Mouse (Mus musculus) hindbrain, embryonic 11.5 days (tissue): ENCODE data around the gene Cd6. TPM values are rescaled to one million over a fixed set of nuclear protein-coding genes. Genes with fewer than 3 reads are reported as not detected.

Source experiments
- ATAC-seq: fragments of 200-750 bp; cut with Nextera tagmentation; 2 replicates; pipeline ENCODE4 v1.8.0; 2017; ENCODE audit warnings: mild to moderate bottlenecking, moderate TSS enrichment, moderate library complexity; ENCODE audit not compliant: low FRiP score
- DNase-seq: peaks from one replicate; pipeline ENCODE4 v3.0.0-alpha.2; 2015; ENCODE audit warnings: low spot score
- H3K27ac ChIP-seq: fragments of 300-500 bp; sonication (generic); 2 replicates; pipeline ENCODE4 v1.5.1; 2014; ENCODE audit warnings: mild to moderate bottlenecking, low read depth, low read length
- H3K27me3 ChIP-seq: fragments of 300-500 bp; sonication (generic); 2 replicates; pipeline ENCODE4 v1.6.1; 2014; ENCODE audit warnings: mild to moderate bottlenecking, low read length, moderate library complexity, mixed read lengths; ENCODE audit not compliant: control insufficient read depth, insufficient read depth
- H3K36me3 ChIP-seq: fragments of 300-500 bp; sonication (generic); 2 replicates; pipeline ENCODE4 v1.6.1; 2014; ENCODE audit warnings: mild to moderate bottlenecking, low read length, moderate library complexity, mixed read lengths; ENCODE audit not compliant: control insufficient read depth, insufficient read depth
- H3K4me1 ChIP-seq: fragments of 300-500 bp; sonication (generic); replicated peaks from 2 replicates; pipeline ENCODE4 v1.6.1; 2014; ENCODE audit warnings: low read length, mixed read lengths; ENCODE audit not compliant: control insufficient read depth, insufficient read depth
- H3K4me2 ChIP-seq: fragments of 300-500 bp; sonication (generic); replicated peaks from 2 replicates; pipeline ENCODE4 v1.6.1; 2014; ENCODE audit warnings: mild to moderate bottlenecking, low read depth, low read length
- H3K4me3 ChIP-seq: fragments of 300-500 bp; sonication (generic); 2 replicates; pipeline ENCODE4 v1.5.1; 2014; ENCODE audit warnings: low read depth, low read length
- H3K9ac ChIP-seq: fragments of 300-500 bp; sonication (generic); 2 replicates; pipeline ENCODE4 v1.6.1; 2014; ENCODE audit warnings: low read depth, low read length
- H3K9me3 ChIP-seq: fragments of 300-500 bp; sonication (generic); 2 replicates; pipeline ENCODE4 v1.6.1; 2016; ENCODE audit warnings: low read length; ENCODE audit not compliant: control insufficient read depth
- WGBS: fragments of 180-500 bp; shearing (Covaris S2); extraction: QIAGEN DNeasy Blood & Tissue Kit; methylation state at CpG from one replicate; pipeline ENCODE4 v1.1.7; 2014; 5-methylcytosine and 5-hydroxymethylcytosine counted together
- polyA plus RNA-seq: library from polyadenylated mRNA; unstranded; fragments of >200 nt; fragmentation: Nextera tagmentation; extraction: Ambion mirVana; gene quantifications from 2 replicates; pipeline ENCODE4 v1.2.1, GENCODE M21; 2014

Gene Cd6
- polyA plus RNA-seq, 1 experiment from 2014 or later, result not detected

GRCm38 (mm10) chr19:10784061-10784460 lies 45.8 kb downstream of the Cd6 start:
- Histone ChIP-seq H3K36me3 (no peaks in the 10 kb centered on the region), H3K4me2 (no peak overlapping the region), H3K9ac (no peak overlapping the region), H3K27me3 (no peaks in the 10 kb centered on the region), H3K4me1 (0 out of 2 replicates have a peak, but pooled peaks cover 2% of the 10 kb centered on the region), H3K27ac (no peak overlapping the region), H3K4me3 (no peak overlapping the region), H3K9me3 (no peaks in the 10 kb centered on the region)
- ATAC-seq (peak; percentile 59; the same call in 1 of the 2 replicates), DNase-seq (no peak)
- 28% methylated on average over 3 of the region's 3 CpGs for WGBS

GRCm38 (mm10) chr19:10783168-10783567 lies 46.7 kb downstream of the Cd6 start:
- Histone ChIP-seq H3K9ac (no peak overlapping the region), H3K27me3 (no peaks in the 10 kb centered on the region), H3K4me3 (no peak overlapping the region), H3K4me1 (no peaks in the 10 kb centered on the region), H3K27ac (no peak overlapping the region), H3K9me3 (no peaks in the 10 kb centered on the region), H3K36me3 (no peaks in the 10 kb centered on the region), H3K4me2 (no peak overlapping the region)
- ATAC-seq, result no peak
- no peak for DNase-seq
- WGBS, result 90% methylated on average over 4 of the region's 4 CpGs

GRCm38 (mm10) chr19:10781641-10782040 lies 48.2 kb downstream of the Cd6 start:
- 77% methylated on average over 4 of the region's 4 CpGs for WGBS
- H3K4me2 ChIP-seq, result no peak overlapping the region
- no peaks in the 10 kb centered on the region for H3K27me3 ChIP-seq
- no peak overlapping the region for H3K27ac ChIP-seq
- no peak for DNase-seq
- no peak overlapping the region for H3K9ac ChIP-seq
- no peaks in the 10 kb centered on the region for H3K9me3 ChIP-seq
- ATAC-seq, result no peak
- H3K4me3 ChIP-seq, result no peak overlapping the region
- H3K4me1 ChIP-seq, result no peaks in the 10 kb centered on the region
- no peaks in the 10 kb centered on the region for H3K36me3 ChIP-seq

- no peak for ATAC-seq
- Histone ChIP-seq H3K36me3 (no peaks in the 10 kb centered on the region), H3K4me3 (no peak overlapping the region), H3K4me1 (no peaks in the 10 kb centered on the region), H3K9me3 (no peaks in the 10 kb centered on the region), H3K4me2 (no peak overlapping the region), H3K27me3 (no peaks in the 10 kb centered on the region), H3K27ac (no peak overlapping the region), H3K9ac (no peak overlapping the region)
- DNase-seq, result no peak
- 92% methylated on average over 4 of the region's 4 CpGs for WGBS
Observed at GRCm38 (mm10) chr19:10776906-10777305, 53.0 kb downstream of the Cd6 start.

GRCm38 (mm10) chr19:10774141-10774540 lies 55.7 kb downstream of the Cd6 start:
- H3K36me3 ChIP-seq, result no peaks in the 10 kb centered on the region
- H3K9ac ChIP-seq, result no peak overlapping the region
- no peak overlapping the region for H3K4me2 ChIP-seq
- DNase-seq (no peak), ATAC-seq (no peak)
- no peaks in the 10 kb centered on the region; the same call in 1 of the 2 replicates for H3K4me1 ChIP-seq
- WGBS, result 88% methylated on average over 6 of the region's 6 CpGs
- no peak overlapping the region for H3K27ac ChIP-seq
- no peaks in the 10 kb centered on the region for H3K9me3 ChIP-seq
- no peak overlapping the region for H3K4me3 ChIP-seq
- H3K27me3 ChIP-seq, result no peaks in the 10 kb centered on the region

GRCm38 (mm10) chr19:10773384-10773783 lies 56.5 kb downstream of the Cd6 start:
- no peak for DNase-seq
- 80% methylated on average over 7 of the region's 7 CpGs for WGBS

GRCm38 (mm10) chr19:10772866-10773265 lies 57.0 kb downstream of the Cd6 start:
- no peak for ATAC-seq
- WGBS, result 94% methylated on average over 10 of the region's 10 CpGs
- no peak for DNase-seq
- Histone ChIP-seq H3K9ac (no peak overlapping the region), H3K4me2 (no peak overlapping the region), H3K36me3 (no peaks in the 10 kb centered on the region), H3K9me3 (no peaks in the 10 kb centered on the region), H3K4me3 (no peak overlapping the region), H3K27me3 (no peaks in the 10 kb centered on the region), H3K27ac (no peak overlapping the region), H3K4me1 (no peaks in the 10 kb centered on the region; the same call in 1 of the 2 replicates)

More at GRCm38 (mm10) chr19:10773384-10773783, 56.5 kb downstream of the Cd6 start:
- no peak overlapping the region for H3K4me2 ChIP-seq
- no peaks in the 10 kb centered on the region for H3K9me3 ChIP-seq
- ATAC-seq, result no peak
- H3K27me3 ChIP-seq, result no peaks in the 10 kb centered on the region
- H3K4me3 ChIP-seq, result no peak overlapping the region
- no peaks in the 10 kb centered on the region for H3K36me3 ChIP-seq
- no peak overlapping the region for H3K27ac ChIP-seq
- H3K9ac ChIP-seq, result no peak overlapping the region
- H3K4me1 ChIP-seq, result no peaks in the 10 kb centered on the region; the same call in 1 of the 2 replicates

GRCm38 (mm10) chr19:10771995-10772394 lies 57.9 kb downstream of the Cd6 start:
- Histone ChIP-seq H3K27ac (no peak overlapping the region), H3K4me1 (no peaks in the 10 kb centered on the region; the same call in 1 of the 2 replicates), H3K4me3 (no peak overlapping the region), H3K36me3 (no peaks in the 10 kb centered on the region), H3K9me3 (no peaks in the 10 kb centered on the region), H3K4me2 (no peak overlapping the region), H3K9ac (no peak overlapping the region), H3K27me3 (no peaks in the 10 kb centered on the region)
- DNase-seq (no peak), ATAC-seq (no peak)
- WGBS, result 80% methylated on average over 7 of the region's 7 CpGs

- ATAC-seq (no peak), DNase-seq (no peak)
- Histone ChIP-seq H3K4me2 (no peak overlapping the region), H3K9ac (no peak overlapping the region), H3K4me1 (no peaks in the 10 kb centered on the region; the same call in 1 of the 2 replicates), H3K9me3 (no peaks in the 10 kb centered on the region), H3K36me3 (no peaks in the 10 kb centered on the region), H3K4me3 (no peak overlapping the region), H3K27me3 (no peaks in the 10 kb centered on the region), H3K27ac (0 out of 2 replicates have a peak overlapping the region, but pooled peaks have one; percentile 31)
- 67% methylated on average over 12 of the region's 12 CpGs for WGBS
Observed at GRCm38 (mm10) chr19:10769429-10770195, 60.2 kb downstream of the Cd6 start.
